Comparison of ENCODE assay signal across 14 mouse cellular contexts in the genomic region with DNA sequence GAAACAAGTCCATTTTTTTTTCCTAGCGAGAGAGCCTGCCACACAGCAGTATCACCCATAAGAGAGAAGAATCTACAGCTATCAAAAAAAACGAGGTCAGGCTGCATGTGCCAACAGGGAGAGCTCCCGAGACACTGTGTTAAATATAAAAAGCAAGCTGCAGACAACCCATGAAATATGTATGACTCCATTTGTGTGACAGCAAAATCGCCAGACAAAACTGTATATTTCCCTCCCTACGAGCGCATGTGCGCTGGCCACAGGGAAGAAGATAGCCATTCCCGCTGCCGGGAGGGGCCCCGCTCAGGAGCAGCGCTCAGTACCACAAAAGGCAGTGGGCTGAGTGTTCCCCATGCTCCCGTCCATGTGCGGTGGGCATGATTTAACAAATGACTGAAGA.
A peak's percentile ranks its signal among the peaks of the same experiment; 100 is the strongest.
DNase-seq lines count a peak whose midpoint lies in the region; ATAC-seq lines count a peak whose summit lies in the region.
"Had no signal": no experiment of that assay in that cellular context is flagged by ENCODE, and none has a peak within 500 bp of the region (broad histone marks: within the 10 kb centered on the region; RNA-seq: fewer than 3 reads in every experiment).

No protein-coding gene starts in this region.

- no peak overlapping the region for H3K4me3 ChIP-seq in forebrain, embryonic 10.5 days
- no peak overlapping the region for H3K4me3 ChIP-seq in forebrain, embryonic 11.5 days (ENCODE audit: low read depth, low read length)
- no peak overlapping the region; the same call in 1 of the 2 replicates for H3K4me3 ChIP-seq in midbrain, embryonic 15.5 days
- H3K4me3 ChIP-seq in heart, embryonic 11.5 days (ENCODE audit: low read depth, low read length), result no peak overlapping the region
- H3K4me3 ChIP-seq: layer of hippocampus, adult 2 months had no signal

- 0 out of 2 replicates have a peak overlapping the region, but pooled peaks have one; percentile 1 for H3K27ac ChIP-seq in forebrain, embryonic 10.5 days
- H3K27ac ChIP-seq in forebrain, embryonic 11.5 days (ENCODE audit: low read depth, low read length), result no peak overlapping the region
- H3K27ac ChIP-seq in midbrain, embryonic 15.5 days, result peak overlapping the region; percentile 64
- H3K27ac ChIP-seq in heart, embryonic 11.5 days (ENCODE audit: low read depth, low read length), result no peak overlapping the region
- H3K27ac ChIP-seq: layer of hippocampus, adult 2 months had no signal

- no peak for DNase-seq in forebrain, embryonic 10.5 days (ENCODE audit: extremely low spot score, low spot score)
- DNase-seq in forebrain, embryonic 11.5 days (ENCODE audit: low spot score), result no peak
- DNase-seq in right cerebral cortex, adult 18-20 months, result peak; percentile 4
- DNase-seq in right cerebral cortex, postnatal 14 days, result no peak
- DNase-seq in thymus, postnatal 25 days, result no peak
- no peak for DNase-seq in left cerebral cortex, adult 11 months (ENCODE audit: low spot score)
- DNase-seq: adrenal gland, postnatal 14 days; cerebellum, postnatal 14 days; liver; lung, adult 2 months; thymus, adult 2 months had no signal

- no peaks in the 10 kb centered on the region for H3K36me3 ChIP-seq in forebrain, embryonic 10.5 days (replicated peaks)
- H3K36me3 ChIP-seq in forebrain, embryonic 11.5 days (ENCODE audit: control insufficient read depth, insufficient read depth, low read length), result no peaks in the 10 kb centered on the region
- H3K36me3 ChIP-seq in midbrain, embryonic 15.5 days (replicated peaks), result no peaks in the 10 kb centered on the region
- H3K36me3 ChIP-seq in heart, embryonic 11.5 days (ENCODE audit: control insufficient read depth, insufficient read depth, low read length), result no peaks in the 10 kb centered on the region

- no peak overlapping the region for H3K4me2 ChIP-seq in forebrain, embryonic 11.5 days (ENCODE audit: low read depth, low read length, severe bottlenecking)
- H3K4me2 ChIP-seq in midbrain, embryonic 15.5 days, result peak overlapping the region; percentile 33
- no peak overlapping the region for H3K4me2 ChIP-seq in heart, embryonic 11.5 days

- 0 out of 2 replicates have a peak, but pooled peaks cover 11% of the 10 kb centered on the region for H3K27me3 ChIP-seq in forebrain, embryonic 10.5 days (ENCODE audit: poor library complexity, severe bottlenecking)
- H3K27me3 ChIP-seq in forebrain, embryonic 11.5 days (ENCODE audit: control insufficient read depth, insufficient read depth, low read length), result no peaks in the 10 kb centered on the region
- peaks cover 10% of the 10 kb centered on the region; the same call in 1 of the 2 replicates for H3K27me3 ChIP-seq in midbrain, embryonic 15.5 days (replicated peaks)
- no peaks in the 10 kb centered on the region for H3K27me3 ChIP-seq in heart, embryonic 11.5 days (ENCODE audit: control insufficient read depth, insufficient read depth, low read length)

- H3K9me3 ChIP-seq in forebrain, embryonic 10.5 days, result no peaks in the 10 kb centered on the region
- H3K9me3 ChIP-seq in forebrain, embryonic 11.5 days (ENCODE audit: control insufficient read depth, low read length), result no peaks in the 10 kb centered on the region
- H3K9me3 ChIP-seq in midbrain, embryonic 15.5 days, result no peaks in the 10 kb centered on the region
- no peaks in the 10 kb centered on the region for H3K9me3 ChIP-seq in heart, embryonic 11.5 days (replicated peaks; ENCODE audit: control insufficient read depth, low read length)

- 89% methylated on average over 13 of the region's 13 CpGs for WGBS in forebrain, embryonic 10.5 days
- 80% methylated on average over 13 of the region's 13 CpGs for WGBS in forebrain, embryonic 11.5 days
- 33% methylated on average over 13 of the region's 13 CpGs for WGBS in midbrain, embryonic 15.5 days
- WGBS in heart, embryonic 11.5 days (ENCODE audit: insufficient replicate concordance), result 76% methylated on average over 13 of the region's 13 CpGs

- no peak overlapping the region for H3K9ac ChIP-seq in forebrain, embryonic 11.5 days (ENCODE audit: low read length)
- no peak overlapping the region; the same call in 1 of the 2 replicates for H3K9ac ChIP-seq in midbrain, embryonic 15.5 days
- H3K9ac ChIP-seq in heart, embryonic 11.5 days (ENCODE audit: low read depth, low read length), result no peak overlapping the region

- H3K4me1 ChIP-seq in forebrain, embryonic 10.5 days, result peaks cover 19% of the 10 kb centered on the region
- H3K4me1 ChIP-seq in forebrain, embryonic 11.5 days (replicated peaks; ENCODE audit: control insufficient read depth, insufficient read depth, low read length), result no peaks in the 10 kb centered on the region
- H3K4me1 ChIP-seq in midbrain, embryonic 15.5 days, result peaks cover 17% of the 10 kb centered on the region
- H3K4me1 ChIP-seq in heart, embryonic 11.5 days (ENCODE audit: control insufficient read depth, insufficient read depth, low read length), result no peaks in the 10 kb centered on the region; the same call in 1 of the 2 replicates

- ATAC-seq in forebrain, embryonic 11.5 days (replicated peaks; ENCODE audit: low FRiP score), result no peak
- ATAC-seq in midbrain, embryonic 15.5 days (replicated peaks), result peak; percentile 74
- ATAC-seq in heart, embryonic 11.5 days (replicated peaks; ENCODE audit: insufficient number of reproducible peaks, low FRiP score, low TSS enrichment), result no peak

Comparison
In these comparisons a context has a peak if more than half of its experiments do, and no peak if none do; other contexts are left out.
1. H3K27ac ChIP-seq: peak in forebrain, embryonic 10.5 days (single experiment) and midbrain, embryonic 15.5 days (single experiment); none in forebrain, embryonic 11.5 days (single experiment) and heart, embryonic 11.5 days (single experiment).